ENCODE assay signal across 21 mouse cellular contexts in genomic region chr12:109918901-109919300, GRCm38 (mm10).
A peak's percentile ranks its signal among the peaks of the same experiment; 100 is the strongest.
DNase-seq lines count a peak whose midpoint lies in the region; ATAC-seq and TF ChIP-seq lines count a peak whose summit lies in the region.
"Had no signal": no experiment of that assay in that cellular context is flagged by ENCODE, and none has a peak within 500 bp of the region (broad histone marks: within the 10 kb centered on the region; RNA-seq: fewer than 3 reads in every experiment).

No protein-coding gene starts in this region.

- no peak overlapping the region for H3K4me3 ChIP-seq in kidney, adult 2 months (ENCODE audit: insufficient read depth, low read depth, low read length)
- H3K4me3 ChIP-seq in midbrain, embryonic 10.5 days, result no peak overlapping the region
- no peak overlapping the region for H3K4me3 ChIP-seq in midbrain, embryonic 14.5 days (replicated peaks; ENCODE audit: low read depth, low read length)
- H3K4me3 ChIP-seq in limb, embryonic 10.5 days, result no peak overlapping the region
- H3K4me3 ChIP-seq: embryonic facial prominence, embryonic 12.5 days; forebrain, embryonic 15.5 days; heart, embryonic 13.5 days had no signal

- no peaks in the 10 kb centered on the region for H3K4me1 ChIP-seq in kidney, adult 2 months (ENCODE audit: control insufficient read depth, insufficient read depth, low read length)
- peaks cover 5% of the 10 kb centered on the region; the same call in 1 of the 2 replicates for H3K4me1 ChIP-seq in midbrain, embryonic 10.5 days
- no peaks in the 10 kb centered on the region for H3K4me1 ChIP-seq in midbrain, embryonic 14.5 days (ENCODE audit: control insufficient read depth, insufficient read depth, low read length)
- peaks cover 48% of the 10 kb centered on the region for H3K4me1 ChIP-seq in limb, embryonic 10.5 days
- H3K4me1 ChIP-seq: embryonic facial prominence, embryonic 12.5 days; forebrain, embryonic 15.5 days; heart, embryonic 13.5 days had no signal

- ATAC-seq in midbrain, embryonic 14.5 days (ENCODE audit: low FRiP score, low TSS enrichment), result no peak
- ATAC-seq: activated CD4-positive, CD25-positive, alpha-beta regulatory T cell, adult 4 months; CD4-positive, CD25-positive, alpha-beta regulatory T cell, adult 4 months; forebrain, embryonic 15.5 days had no signal

- H3K36me3 ChIP-seq in kidney, adult 2 months (ENCODE audit: control insufficient read depth, insufficient read depth, low read length), result no peaks in the 10 kb centered on the region
- H3K36me3 ChIP-seq in midbrain, embryonic 10.5 days, result no peaks in the 10 kb centered on the region
- no peaks in the 10 kb centered on the region for H3K36me3 ChIP-seq in midbrain, embryonic 14.5 days (ENCODE audit: control insufficient read depth, insufficient read depth, low read length)
- H3K36me3 ChIP-seq in limb, embryonic 10.5 days, result no peaks in the 10 kb centered on the region
- H3K36me3 ChIP-seq: embryonic facial prominence, embryonic 12.5 days; forebrain, embryonic 15.5 days; G1E; heart, embryonic 13.5 days had no signal

- 64% methylated on average over 8 of the region's 8 CpGs for WGBS in kidney, adult 2 months
- WGBS in midbrain, embryonic 10.5 days, result 81% methylated on average over 8 of the region's 8 CpGs
- 74% methylated on average over 8 of the region's 8 CpGs for WGBS in midbrain, embryonic 14.5 days
- 53% methylated on average over 8 of the region's 8 CpGs for WGBS in limb, embryonic 10.5 days

- no peak overlapping the region for H3K4me2 ChIP-seq in midbrain, embryonic 14.5 days (ENCODE audit: low read length)
- H3K4me2 ChIP-seq: embryonic facial prominence, embryonic 12.5 days; forebrain, embryonic 15.5 days; heart, embryonic 13.5 days had no signal

- peak; percentile 8 for DNase-seq in kidney, adult 2 months
- no peak for DNase-seq in kidney, adult 11 months
- DNase-seq in kidney, postnatal 14 days, result peak; percentile 53
- no peak for DNase-seq in kidney, adult 8-10 months
- DNase-seq in midbrain, embryonic 10.5 days (ENCODE audit: low spot score), result no peak
- no peak for DNase-seq in midbrain, embryonic 14.5 days
- no peak for DNase-seq in limb, embryonic 10.5 days (ENCODE audit: low spot score)
- DNase-seq: adrenal gland, postnatal 14 days; B cell, adult 2 months; cerebellum, adult 11-12 months; cerebellum, adult 9-10 months; cerebellum, postnatal 25 days; gastrocnemius, postnatal 36 days; heart, adult 11 months; heart, postnatal 36 days had no signal

- no peaks in the 10 kb centered on the region for H3K9me3 ChIP-seq in midbrain, embryonic 10.5 days (replicated peaks)
- no peaks in the 10 kb centered on the region for H3K9me3 ChIP-seq in midbrain, embryonic 14.5 days (ENCODE audit: control insufficient read depth, low read length)
- no peaks in the 10 kb centered on the region for H3K9me3 ChIP-seq in limb, embryonic 10.5 days (replicated peaks)
- H3K9me3 ChIP-seq: embryonic facial prominence, embryonic 12.5 days; forebrain, embryonic 15.5 days; heart, embryonic 13.5 days had no signal

- no peak for TF ChIP-seq POLR2A in kidney, adult 2 months (IDR thresholded peaks at IDR 0.05; ENCODE audit: low read depth, low read length)

- no peak overlapping the region for H3K27ac ChIP-seq in kidney, adult 2 months (ENCODE audit: insufficient read depth, low read depth, low read length)
- peak overlapping the region; percentile 28; the same call in 1 of the 2 replicates for H3K27ac ChIP-seq in midbrain, embryonic 10.5 days (replicated peaks)
- H3K27ac ChIP-seq in midbrain, embryonic 14.5 days (replicated peaks; ENCODE audit: low read depth, low read length), result no peak overlapping the region
- peak overlapping the region; percentile 81 for H3K27ac ChIP-seq in limb, embryonic 10.5 days
- H3K27ac ChIP-seq: embryonic facial prominence, embryonic 12.5 days; forebrain, embryonic 15.5 days; heart, embryonic 13.5 days had no signal

- H3K27me3 ChIP-seq in kidney, adult 2 months (replicated peaks; ENCODE audit: control insufficient read depth, insufficient read depth, low read length), result no peaks in the 10 kb centered on the region
- H3K27me3 ChIP-seq in midbrain, embryonic 10.5 days (ENCODE audit: low read depth, poor library complexity, severe bottlenecking), result no peaks in the 10 kb centered on the region
- H3K27me3 ChIP-seq in midbrain, embryonic 14.5 days (ENCODE audit: control insufficient read depth, insufficient read depth, low read length), result no peaks in the 10 kb centered on the region
- H3K27me3 ChIP-seq in limb, embryonic 10.5 days (ENCODE audit: low read depth, poor library complexity, severe bottlenecking), result no peaks in the 10 kb centered on the region
- H3K27me3 ChIP-seq: forebrain, embryonic 15.5 days had no signal

- no peak for TF ChIP-seq CTCF in kidney, adult 2 months (conservative IDR thresholded peaks at IDR 0.05; ENCODE audit: insufficient read depth, insufficient read length, low read depth, low read length)

- no peak overlapping the region for H3K9ac ChIP-seq in midbrain, embryonic 14.5 days (replicated peaks; ENCODE audit: low read length)
- H3K9ac ChIP-seq: embryonic facial prominence, embryonic 12.5 days; forebrain, embryonic 15.5 days; heart, embryonic 13.5 days had no signal

Comparison
In these comparisons a context has a peak if more than half of its experiments do, and no peak if none do; other contexts are left out.
1. DNase-seq: peak in kidney, adult 2 months (single experiment) and kidney, postnatal 14 days (single experiment); none in kidney, adult 11 months (single experiment), kidney, adult 8-10 months (0 of 2), midbrain, embryonic 10.5 days (single experiment), midbrain, embryonic 14.5 days (single experiment) and limb, embryonic 10.5 days (single experiment).
2. H3K27ac ChIP-seq: peak in midbrain, embryonic 10.5 days (single experiment) and limb, embryonic 10.5 days (single experiment); none in kidney, adult 2 months (single experiment) and midbrain, embryonic 14.5 days (single experiment).